Mouse (Mus musculus) G1E (cell line): ENCODE results near the gene Timm13. TPM values are rescaled to one million over a fixed set of nuclear protein-coding genes. Genes with fewer than 3 reads are reported as not detected.

Experiments used
- ATAC-seq: 2 replicates; pipeline ENCODE4 v1.8.0; 2016; ENCODE audit warnings: mild to moderate bottlenecking; ENCODE audit not compliant: insufficient number of reproducible peaks, poor library complexity, low FRiP score, severe bottlenecking; ENCODE audit errors: extremely low read depth
- DNase-seq: peaks from one replicate; pipeline ENCODE4 v3.0.0; 2012; ENCODE audit warnings: low spot score
- H3K27me3 ChIP-seq: 2 replicates; pipeline ENCODE4 v1.6.1; 2012; ENCODE audit warnings: mild to moderate bottlenecking, low read length, inconsistent platforms; ENCODE audit not compliant: insufficient read depth
- H3K36me3 ChIP-seq: replicated peaks from 2 replicates; pipeline ENCODE3; 2012; ENCODE audit warnings: mild to moderate bottlenecking, inconsistent platforms
- H3K4me1 ChIP-seq: 2 replicates; pipeline ENCODE4 v1.6.1; 2012; ENCODE audit warnings: low read depth, low read length, inconsistent platforms, mixed read lengths; ENCODE audit not compliant: insufficient read depth
- H3K4me3 ChIP-seq: 2 replicates; pipeline ENCODE4 v1.5.1; 2012; ENCODE audit warnings: low read depth, mild to moderate bottlenecking, inconsistent platforms, low read length, moderate library complexity, mixed read lengths
- H3K9me3 ChIP-seq: replicated peaks from 2 replicates; pipeline ENCODE4 v1.6.1; 2012; ENCODE audit warnings: inconsistent platforms
- CTCF ChIP-seq: IDR thresholded peaks from 2 replicates; pipeline ENCODE4 v1.5.1; 2012; ENCODE audit warnings: low read depth, low read length, inconsistent platforms, mixed read lengths
- GATA1 ChIP-seq: IDR thresholded peaks from 2 replicates; pipeline ENCODE4 v1.6.1; 2012; ENCODE audit warnings: borderline replicate concordance, low read length, inconsistent platforms, mixed read lengths
- GATA2 ChIP-seq: IDR thresholded peaks from 2 replicates; pipeline ENCODE4 v1.6.1; 2012; ENCODE audit warnings: low read depth, low read length, inconsistent platforms, borderline replicate concordance
- POLR2AphosphoS5 ChIP-seq: IDR thresholded peaks from 2 replicates; pipeline ENCODE4 v1.6.1; 2012; ENCODE audit warnings: low read depth, low read length, inconsistent platforms; ENCODE audit not compliant: insufficient replicate concordance
- TAL1 ChIP-seq: conservative IDR thresholded peaks from 2 replicates; pipeline ENCODE4 v1.6.1; 2012; ENCODE audit warnings: low read depth, low read length, inconsistent platforms, mixed read lengths
- polyA plus RNA-seq: library from polyadenylated mRNA; stranded (reverse); fragments of >175 nt; gene quantifications from 2 replicates; pipeline ENCODE4 v1.2.3, GENCODE M21; 2012
- total RNA-seq, 2 experiments: library from RNA; stranded (forward) in 1 of 2; stranded (reverse) in 1 of 2; fragments of 200-1000 nt in 1 of 2; fragments of >200 nt in 1 of 2; fragmentation: Nextera tagmentation in 1 of 2; gene quantifications; 2 replicates each; pipeline ENCODE4 v1.2.3; 2014 to 2017

Timm13 gene
- total and polyA plus RNA-seq, 3 experiments, result 51.2 to 295 (median 70.4) TPM

DNA sequence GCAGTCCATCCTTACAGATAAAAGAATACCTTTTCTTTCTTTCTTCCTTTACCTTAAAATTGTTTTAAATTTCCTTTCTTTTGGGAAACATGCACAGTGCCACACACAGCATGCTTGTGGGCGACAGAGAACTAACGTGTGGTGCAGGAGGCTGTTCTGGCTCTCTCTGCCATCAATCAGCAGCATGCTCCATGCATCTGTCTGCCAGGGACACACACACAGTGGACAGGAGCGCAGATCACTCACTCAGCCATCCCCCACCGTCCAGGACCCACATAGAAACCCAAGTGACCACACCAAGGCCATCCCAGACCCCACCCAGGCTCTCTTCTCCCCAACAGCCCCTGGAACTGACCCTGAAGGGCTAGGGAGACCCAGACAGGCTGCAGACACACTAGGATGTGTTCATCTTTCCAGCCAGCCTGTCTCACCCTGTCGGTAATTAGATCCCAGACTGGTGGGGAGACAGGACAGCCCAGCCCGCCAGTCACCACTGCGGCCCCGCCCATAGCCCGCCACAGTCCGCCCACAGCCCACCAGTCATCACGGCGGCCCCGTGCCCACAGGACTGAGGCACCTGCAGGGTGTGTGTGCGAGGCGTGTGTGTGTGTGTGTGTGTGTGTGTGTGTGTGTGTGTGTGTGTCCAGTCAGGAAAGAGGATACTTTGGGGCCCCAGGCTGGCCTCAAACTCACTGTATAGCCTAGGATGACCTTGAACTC lies 38.2 kb upstream of the Timm13 start:
- Histone ChIP-seq H3K9me3 (no peaks in the 10 kb centered on the region), H3K27me3 (peaks cover 87% of the 10 kb centered on the region), H3K4me3 (peak overlapping the region; percentile 70; the same call in 1 of the 2 replicates), H3K4me1 (peaks cover 53% of the 10 kb centered on the region), H3K36me3 (no peaks in the 10 kb centered on the region)
- DNase-seq (peak; percentile 52), ATAC-seq (no peak)
- no peak for TF ChIP-seq CTCF

DNA sequence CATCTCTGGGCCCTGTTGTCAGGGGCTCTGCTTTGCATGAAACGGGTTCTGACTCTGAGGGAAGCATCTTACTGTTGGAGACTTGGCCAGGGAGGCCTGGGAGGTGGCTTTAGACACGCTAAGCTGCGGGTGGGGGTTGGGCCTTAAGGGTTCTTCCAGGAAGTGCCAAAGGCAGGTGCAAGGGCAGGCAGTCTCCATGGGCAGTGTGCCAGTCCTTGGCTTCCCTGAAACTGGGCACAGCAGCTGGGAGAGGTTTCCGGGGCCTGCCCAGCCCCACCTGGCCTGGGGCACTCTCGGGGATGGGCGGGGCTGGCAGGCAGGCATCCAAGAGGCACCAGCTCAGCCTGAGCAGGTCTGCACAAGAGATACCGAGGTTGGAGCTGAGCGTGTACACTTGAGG lies 36.9 kb upstream of the Timm13 start:
- ATAC-seq (no peak), DNase-seq (no peak)
- Histone ChIP-seq H3K36me3 (no peaks in the 10 kb centered on the region), H3K4me1 (peaks cover 67% of the 10 kb centered on the region), H3K4me3 (0 out of 2 replicates have a peak overlapping the region, but pooled peaks have one; percentile 10), H3K27me3 (peaks cover 90% of the 10 kb centered on the region), H3K9me3 (no peaks in the 10 kb centered on the region)
- TF ChIP-seq GATA2, result no peak
- TF ChIP-seq TAL1, result no peak
- no peak for TF ChIP-seq GATA1
- no peak for TF ChIP-seq POLR2AphosphoS5
- no peak for TF ChIP-seq CTCF

DNA sequence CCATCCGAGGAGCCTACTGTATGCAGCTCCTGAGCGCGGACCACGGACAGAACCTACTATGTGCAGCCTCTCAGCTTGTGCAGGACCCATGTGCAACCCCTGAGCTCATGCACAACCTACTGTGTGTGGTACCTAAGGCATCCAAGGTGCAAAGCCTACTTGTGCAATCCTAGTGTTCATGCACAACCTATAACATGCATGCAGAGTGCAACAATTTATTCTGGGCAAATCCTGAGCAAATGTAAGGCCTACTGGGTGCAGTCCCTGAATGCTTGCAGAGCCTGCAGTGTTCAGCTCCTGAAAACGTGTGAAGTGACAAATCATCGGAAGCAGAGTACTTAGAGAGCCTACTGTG lies 36.0 kb upstream of the Timm13 start:
- ATAC-seq, result no peak
- peaks cover 95% of the 10 kb centered on the region for H3K27me3 ChIP-seq
- H3K9me3 ChIP-seq, result no peaks in the 10 kb centered on the region
- no peak for DNase-seq
- no peak overlapping the region; the same call in 1 of the 2 replicates for H3K4me3 ChIP-seq
- H3K36me3 ChIP-seq, result no peaks in the 10 kb centered on the region
- TF ChIP-seq CTCF, result no peak
- TF ChIP-seq POLR2AphosphoS5, result no peak
- TF ChIP-seq TAL1, result no peak
- no peak for TF ChIP-seq GATA2
- TF ChIP-seq GATA1, result no peak
- H3K4me1 ChIP-seq, result peaks cover 76% of the 10 kb centered on the region

DNA sequence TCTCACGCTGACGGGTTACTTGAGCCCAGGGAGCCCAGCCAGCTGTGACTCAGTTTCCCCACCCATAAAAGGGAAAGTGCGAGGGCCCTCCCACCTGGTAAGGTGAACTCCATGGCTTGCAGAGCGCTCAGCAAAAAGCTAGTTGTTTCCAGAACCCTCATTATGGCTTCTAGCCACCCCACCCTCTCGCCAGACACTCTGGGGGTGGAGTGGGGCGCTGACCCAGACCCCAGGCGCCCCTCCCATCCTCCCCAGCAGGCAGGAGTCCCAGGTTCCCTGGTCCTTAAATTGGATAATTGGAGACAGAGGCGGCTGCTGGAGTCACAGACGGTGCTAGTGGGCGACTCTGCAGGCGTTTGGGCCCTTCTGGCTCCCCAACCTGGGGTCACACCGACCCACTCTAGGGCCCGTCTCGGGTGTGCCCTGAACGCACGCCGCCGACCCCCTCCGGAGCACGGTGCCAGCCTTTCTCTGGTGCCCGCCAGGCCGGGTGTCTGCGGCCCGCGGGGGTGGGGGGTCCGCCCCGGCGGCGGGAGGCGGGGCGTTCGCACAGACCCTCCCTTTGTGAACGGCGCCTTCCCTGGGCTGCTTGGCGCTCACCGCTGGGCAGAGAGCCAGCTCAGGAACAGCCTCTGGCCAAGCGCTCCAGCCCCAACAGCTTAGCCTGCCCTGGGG lies 35.5 kb upstream of the Timm13 start:
- Histone ChIP-seq H3K4me3 (no peak overlapping the region; the same call in 1 of the 2 replicates), H3K9me3 (no peaks in the 10 kb centered on the region), H3K27me3 (peaks cover 95% of the 10 kb centered on the region), H3K36me3 (no peaks in the 10 kb centered on the region), H3K4me1 (peaks cover 81% of the 10 kb centered on the region)
- DNase-seq, result no peak
- TF ChIP-seq TAL1, result no peak
- no peak for TF ChIP-seq GATA2
- no peak for TF ChIP-seq POLR2AphosphoS5
- TF ChIP-seq CTCF, result no peak
- ATAC-seq, result no peak

DNA sequence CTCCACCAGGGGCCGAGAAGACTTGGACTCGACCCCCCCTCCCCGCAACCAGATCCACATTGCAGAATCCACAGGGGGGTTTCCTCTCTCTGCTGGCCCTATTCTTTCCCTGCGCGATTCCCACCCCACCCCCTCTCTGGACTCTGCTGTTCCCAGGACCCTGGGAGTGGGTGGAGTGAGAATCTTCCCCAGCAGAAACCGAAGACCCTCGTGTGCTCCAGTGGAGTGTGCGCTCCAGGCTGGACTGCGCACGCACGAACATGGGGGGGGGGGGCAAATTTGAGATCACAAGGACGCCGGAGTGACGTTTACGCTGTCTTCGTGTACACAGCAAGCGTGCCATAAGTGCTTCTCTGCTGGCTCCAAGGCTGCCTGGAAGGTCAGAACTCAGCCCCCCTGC lies 34.9 kb upstream of the Timm13 start:
- ATAC-seq, result no peak
- H3K36me3 ChIP-seq, result no peaks in the 10 kb centered on the region
- TF ChIP-seq CTCF, result no peak
- TF ChIP-seq GATA2, result no peak
- no peak for TF ChIP-seq POLR2AphosphoS5
- TF ChIP-seq GATA1, result no peak
- TF ChIP-seq TAL1, result no peak
- H3K4me1 ChIP-seq, result peaks cover 81% of the 10 kb centered on the region
- no peak for DNase-seq
- H3K9me3 ChIP-seq, result no peaks in the 10 kb centered on the region
- H3K4me3 ChIP-seq, result no peak overlapping the region
- H3K27me3 ChIP-seq, result peaks cover 95% of the 10 kb centered on the region

DNA sequence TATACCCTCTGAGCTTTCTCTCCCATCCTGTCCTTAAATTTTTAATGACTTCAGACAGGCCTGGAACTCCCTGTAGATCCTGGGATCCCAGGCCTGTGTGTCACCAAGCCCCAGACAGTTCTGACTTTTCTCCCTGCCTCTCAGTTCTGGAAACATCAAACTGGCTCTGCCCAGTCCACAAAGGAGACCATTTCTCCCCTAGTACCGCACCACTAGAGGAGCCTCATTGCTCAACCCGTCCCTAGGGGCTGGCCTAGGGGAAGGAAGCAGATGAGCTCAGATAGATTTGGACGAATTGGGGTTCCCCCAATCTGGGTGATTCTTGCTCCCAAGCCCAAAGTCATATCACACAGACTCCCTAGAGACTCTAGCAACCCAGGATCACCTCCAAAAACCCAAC lies 34.5 kb upstream of the Timm13 start:
- Histone ChIP-seq H3K36me3 (no peaks in the 10 kb centered on the region), H3K27me3 (peaks cover 94% of the 10 kb centered on the region), H3K4me1 (peaks cover 81% of the 10 kb centered on the region), H3K9me3 (no peaks in the 10 kb centered on the region), H3K4me3 (no peak overlapping the region)
- no peak for DNase-seq
- TF ChIP-seq CTCF (no peak), TAL1 (no peak), GATA2 (no peak), GATA1 (no peak), POLR2AphosphoS5 (no peak)
- no peak for ATAC-seq
